Mouse (Mus musculus) heart, embryonic 11.5 days (tissue): ENCODE results near the gene Selenos. TPM values are rescaled to one million over a fixed set of nuclear protein-coding genes. Genes with fewer than 3 reads are reported as not detected.

Experiments used
- ATAC-seq: fragments of 200-750 bp; cut with Nextera tagmentation; replicated peaks from 2 replicates; pipeline ENCODE4 v1.8.0; 2017; ENCODE audit warnings: moderate library complexity; ENCODE audit not compliant: insufficient number of reproducible peaks, low FRiP score, low TSS enrichment
- H3K27ac ChIP-seq: fragments of 300-500 bp; sonication (generic); 2 replicates; pipeline ENCODE4 v1.5.1; 2014; ENCODE audit warnings: mild to moderate bottlenecking, low read depth, low read length
- H3K27me3 ChIP-seq: fragments of 300-500 bp; sonication (generic); 2 replicates; pipeline ENCODE4 v1.6.1; 2014; ENCODE audit warnings: mild to moderate bottlenecking, low read length, mixed read lengths; ENCODE audit not compliant: control insufficient read depth, insufficient read depth
- H3K36me3 ChIP-seq: fragments of 300-500 bp; sonication (generic); 2 replicates; pipeline ENCODE4 v1.6.1; 2014; ENCODE audit warnings: mild to moderate bottlenecking, low read length, moderate library complexity, mixed read lengths; ENCODE audit not compliant: control insufficient read depth, insufficient read depth
- H3K4me1 ChIP-seq: fragments of 300-500 bp; sonication (generic); 2 replicates; pipeline ENCODE4 v1.6.1; 2014; ENCODE audit warnings: low read length; ENCODE audit not compliant: control insufficient read depth, insufficient read depth
- H3K4me2 ChIP-seq: fragments of 300-500 bp; sonication (generic); 2 replicates; pipeline ENCODE4 v1.6.1; 2014; ENCODE audit warnings: mild to moderate bottlenecking, moderate library complexity
- H3K4me3 ChIP-seq: fragments of 300-500 bp; sonication (generic); 2 replicates; pipeline ENCODE4 v1.5.1; 2014; ENCODE audit warnings: low read depth, low read length
- H3K9ac ChIP-seq: fragments of 300-500 bp; sonication (generic); 2 replicates; pipeline ENCODE4 v1.6.1; 2014; ENCODE audit warnings: mild to moderate bottlenecking, low read depth, low read length, moderate library complexity
- H3K9me3 ChIP-seq: fragments of 300-500 bp; sonication (generic); replicated peaks from 2 replicates; pipeline ENCODE4 v1.6.1; 2016; ENCODE audit warnings: low read length; ENCODE audit not compliant: control insufficient read depth
- WGBS: fragments of 180-500 bp; shearing (Covaris S2); extraction: QIAGEN DNeasy Blood & Tissue Kit; methylation state at CpG from one replicate; pipeline ENCODE4 v1.1.7; 2014; ENCODE audit not compliant: insufficient replicate concordance; 5-methylcytosine and 5-hydroxymethylcytosine counted together
- polyA plus RNA-seq: library from polyadenylated mRNA; unstranded; fragments of >200 nt; fragmentation: Nextera tagmentation; extraction: Ambion mirVana; gene quantifications from 2 replicates; pipeline ENCODE4 v1.2.1, GENCODE M21; 2014

Gene Selenos
- polyA plus RNA-seq, 1 experiment from 2014 or later: 76.4 TPM

GRCm38 (mm10) chr7:66092656-66093055 is 13.2 kb downstream of the Selenos start:
- ATAC-seq: no peak
- 79% methylated on average over 8 of the region's 8 CpGs for WGBS

GRCm38 (mm10) chr7:66094141-66094540 is 14.7 kb downstream of the Selenos start:
- Histone ChIP-seq H3K9ac (no peak overlapping the region), H3K27me3 (no peaks in the 10 kb centered on the region), H3K36me3 (peaks cover 13% of the 10 kb centered on the region), H3K4me2 (no peak overlapping the region), H3K9me3 (no peaks in the 10 kb centered on the region), H3K4me1 (no peaks in the 10 kb centered on the region), H3K4me3 (no peak overlapping the region), H3K27ac (no peak overlapping the region)
- 76% methylated on average over 5 of the region's 5 CpGs for WGBS
- ATAC-seq: no peak

More at GRCm38 (mm10) chr7:66092656-66093055, 13.2 kb downstream of the Selenos start:
- no peaks in the 10 kb centered on the region for H3K27me3 ChIP-seq
- no peaks in the 10 kb centered on the region for H3K9me3 ChIP-seq
- no peak overlapping the region for H3K9ac ChIP-seq
- peaks cover 21% of the 10 kb centered on the region for H3K36me3 ChIP-seq
- no peak overlapping the region for H3K4me2 ChIP-seq
- no peak overlapping the region for H3K4me3 ChIP-seq
- no peaks in the 10 kb centered on the region for H3K4me1 ChIP-seq
- H3K27ac ChIP-seq: no peak overlapping the region

GRCm38 (mm10) chr7:66098803-66099202 is 19.4 kb downstream of the Selenos start:
- Histone ChIP-seq H3K36me3 (no peaks in the 10 kb centered on the region), H3K4me3 (no peak overlapping the region), H3K9ac (no peak overlapping the region), H3K4me2 (no peak overlapping the region), H3K27ac (no peak overlapping the region), H3K9me3 (no peaks in the 10 kb centered on the region), H3K4me1 (no peaks in the 10 kb centered on the region), H3K27me3 (no peaks in the 10 kb centered on the region; the same call in none of the 2 replicates)
- no peak for ATAC-seq
- WGBS: 74% methylated on average over 7 of the region's 7 CpGs

DNA sequence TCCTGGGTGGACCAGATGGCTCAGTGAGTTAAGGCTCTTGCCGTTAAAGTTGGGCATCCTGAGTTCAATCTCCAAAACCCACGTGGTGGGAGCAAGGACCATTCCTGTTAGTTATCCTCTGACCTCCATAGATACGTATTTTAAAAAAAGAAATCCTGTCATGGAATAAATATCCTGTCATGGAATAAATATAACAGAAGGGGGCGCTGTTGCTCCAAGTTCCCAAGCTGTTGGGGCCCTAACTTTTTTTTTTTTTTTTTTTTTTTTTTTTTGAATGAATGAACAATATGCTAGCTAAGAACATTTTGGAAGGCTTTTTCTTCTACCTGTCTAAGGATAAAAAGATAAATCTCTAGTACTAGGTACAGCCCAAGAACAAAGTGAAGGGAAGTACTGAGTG is 22.4 kb downstream of the Selenos start:
- no peak for ATAC-seq
- WGBS: 8% methylated on average over 4 of the region's 4 CpGs

GRCm38 (mm10) chr7:66104531-66104930 is 25.1 kb downstream of the Selenos start:
- H3K4me1 ChIP-seq: 0 out of 2 replicates have a peak, but pooled peaks cover 4% of the 10 kb centered on the region
- no peaks in the 10 kb centered on the region; the same call in none of the 2 replicates for H3K27me3 ChIP-seq
- no peak overlapping the region for H3K4me3 ChIP-seq
- 77% methylated on average over 5 of the region's 5 CpGs for WGBS
- H3K27ac ChIP-seq: no peak overlapping the region
- ATAC-seq: no peak
- no peak overlapping the region for H3K9ac ChIP-seq
- no peak overlapping the region for H3K4me2 ChIP-seq
- no peaks in the 10 kb centered on the region for H3K36me3 ChIP-seq
- H3K9me3 ChIP-seq: no peaks in the 10 kb centered on the region

More for the DNA sequence above, 22.4 kb downstream of the Selenos start:
- H3K4me2 ChIP-seq: no peak overlapping the region
- no peaks in the 10 kb centered on the region for H3K9me3 ChIP-seq
- no peak overlapping the region for H3K27ac ChIP-seq
- H3K4me3 ChIP-seq: no peak overlapping the region
- H3K27me3 ChIP-seq: no peaks in the 10 kb centered on the region; the same call in none of the 2 replicates
- 0 out of 2 replicates have a peak, but pooled peaks cover 4% of the 10 kb centered on the region for H3K4me1 ChIP-seq
- H3K9ac ChIP-seq: no peak overlapping the region
- no peaks in the 10 kb centered on the region for H3K36me3 ChIP-seq

DNA sequence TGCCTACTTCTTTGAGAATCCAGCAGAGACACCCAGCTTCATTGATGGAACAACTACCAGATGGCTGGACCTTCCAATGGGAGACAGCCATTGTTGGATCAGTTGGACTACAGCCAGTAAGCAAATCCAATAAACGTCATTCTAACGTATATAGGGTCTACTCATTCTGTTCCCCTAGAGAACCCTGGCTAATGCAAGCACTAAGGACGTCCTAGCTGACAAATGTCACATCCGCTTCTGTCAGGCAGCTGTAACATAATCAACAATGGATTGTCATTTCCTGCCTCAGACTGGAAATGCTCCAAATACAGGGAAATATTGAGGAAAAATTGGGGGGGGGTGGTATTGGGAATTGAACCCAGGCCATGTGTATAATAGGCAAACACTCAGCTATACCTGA is 26.3 kb downstream of the Selenos start:
- Histone ChIP-seq H3K4me1 (0 out of 2 replicates have a peak, but pooled peaks cover 4% of the 10 kb centered on the region), H3K27ac (no peak overlapping the region), H3K4me2 (no peak overlapping the region), H3K4me3 (no peak overlapping the region), H3K9me3 (no peaks in the 10 kb centered on the region), H3K27me3 (no peaks in the 10 kb centered on the region; the same call in 1 of the 2 replicates), H3K9ac (no peak overlapping the region), H3K36me3 (no peaks in the 10 kb centered on the region)
- 63% methylated on average over 4 of the region's 4 CpGs for WGBS
- ATAC-seq: no peak

DNA sequence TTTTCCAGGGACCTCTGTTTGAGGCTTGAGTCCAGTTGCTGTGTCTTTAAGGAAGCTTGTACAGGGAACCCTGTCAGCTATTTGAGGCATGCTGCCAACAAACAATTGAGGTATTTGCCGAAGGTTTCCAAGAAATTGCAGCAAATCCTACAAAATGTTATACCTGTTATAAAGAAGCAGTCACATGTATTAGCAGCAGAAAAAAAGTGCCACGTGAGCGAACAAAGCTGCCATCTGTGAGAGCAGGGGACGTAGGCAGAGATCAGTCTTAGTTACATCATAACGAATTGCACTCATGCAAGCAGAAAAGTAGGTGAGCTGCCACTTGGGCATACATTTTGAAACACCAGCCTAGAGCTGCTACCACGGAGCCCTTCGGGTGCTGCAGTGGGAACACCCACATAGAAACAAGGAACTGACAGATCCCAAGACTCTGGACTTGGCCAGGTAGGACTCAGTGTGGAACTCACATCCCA is 27.2 kb downstream of the Selenos start:
- Histone ChIP-seq H3K27me3 (no peaks in the 10 kb centered on the region), H3K9ac (no peak overlapping the region), H3K27ac (no peak overlapping the region), H3K36me3 (no peaks in the 10 kb centered on the region), H3K4me1 (0 out of 2 replicates have a peak, but pooled peaks cover 4% of the 10 kb centered on the region), H3K4me3 (no peak overlapping the region), H3K4me2 (no peak overlapping the region), H3K9me3 (no peaks in the 10 kb centered on the region)
- WGBS: 73% methylated on average over 7 of the region's 7 CpGs
- ATAC-seq: no peak

- 72% methylated on average over 11 of the region's 11 CpGs for WGBS
- Histone ChIP-seq H3K27ac (no peak overlapping the region), H3K4me3 (no peak overlapping the region), H3K36me3 (no peaks in the 10 kb centered on the region), H3K9me3 (no peaks in the 10 kb centered on the region), H3K4me2 (no peak overlapping the region), H3K9ac (no peak overlapping the region), H3K27me3 (no peaks in the 10 kb centered on the region), H3K4me1 (0 out of 2 replicates have a peak, but pooled peaks cover 6% of the 10 kb centered on the region)
- ATAC-seq: no peak
Measured at GRCm38 (mm10) chr7:66107206-66107605, 27.8 kb downstream of the Selenos start.

DNA sequence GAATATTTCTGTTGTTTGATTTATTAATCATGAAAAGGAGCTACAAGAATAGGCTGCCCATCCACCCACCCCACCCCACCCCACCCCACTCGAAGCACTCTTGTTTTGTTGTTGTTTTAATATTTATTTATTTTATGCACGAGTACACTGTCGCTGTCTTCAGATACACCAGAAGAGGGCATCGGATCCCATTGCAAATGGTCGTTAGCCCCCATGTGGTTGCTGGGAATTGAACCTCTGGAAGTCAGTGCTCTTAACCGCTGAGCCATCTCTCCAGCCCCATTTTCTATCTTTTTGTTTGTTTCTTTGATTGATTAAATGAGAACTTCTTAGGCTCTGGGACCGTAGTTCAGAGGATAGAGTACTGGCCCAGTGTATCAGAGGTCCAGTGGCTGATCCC is 28.5 kb downstream of the Selenos start:
- ATAC-seq: no peak
- 16% methylated on average over 7 of the region's 7 CpGs for WGBS
- Histone ChIP-seq H3K9ac (no peak overlapping the region), H3K4me2 (no peak overlapping the region), H3K36me3 (no peaks in the 10 kb centered on the region), H3K9me3 (no peaks in the 10 kb centered on the region), H3K4me1 (0 out of 2 replicates have a peak, but pooled peaks cover 9% of the 10 kb centered on the region), H3K27ac (no peak overlapping the region), H3K4me3 (no peak overlapping the region), H3K27me3 (no peaks in the 10 kb centered on the region)
